Mouse (Mus musculus) liver, postnatal 0 days (tissue): Measurements from ENCODE around the gene Ppp1r27. TPM values are rescaled to one million over a fixed set of nuclear protein-coding genes. Genes with fewer than 3 reads are reported as not detected.

Experiments used
- ATAC-seq: fragments of 200-750 bp; cut with Nextera tagmentation; 2 replicates; pipeline ENCODE4 v1.8.0; 2017; ENCODE audit warnings: mild to moderate bottlenecking, moderate library complexity
- DNase-seq: peaks from one replicate; pipeline ENCODE4 v3.0.0-alpha.2; 2016
- H3K27ac ChIP-seq: fragments of 300-500 bp; sonication (generic); 2 replicates; pipeline ENCODE4 v1.5.1; 2014; ENCODE audit warnings: antibody characterized with exemption, moderate library complexity, mild to moderate bottlenecking, low read depth
- H3K27me3 ChIP-seq: fragments of 300-500 bp; sonication (generic); 2 replicates; pipeline ENCODE4 v1.6.1; 2014; ENCODE audit warnings: low read length, control low read depth, mixed read lengths; ENCODE audit not compliant: insufficient read depth
- H3K36me3 ChIP-seq: fragments of 300-500 bp; sonication (generic); replicated peaks from 2 replicates; pipeline ENCODE4 v1.6.1; 2014; ENCODE audit warnings: mild to moderate bottlenecking, control low read depth, low read length, moderate library complexity, mixed read lengths; ENCODE audit not compliant: insufficient read depth
- H3K4me1 ChIP-seq: fragments of 300-500 bp; sonication (generic); 2 replicates; pipeline ENCODE4 v1.6.1; 2014; ENCODE audit warnings: antibody characterized with exemption, mild to moderate bottlenecking, control low read depth; ENCODE audit not compliant: insufficient read depth
- H3K4me2 ChIP-seq: fragments of 300-500 bp; sonication (generic); 2 replicates; pipeline ENCODE4 v1.6.1; 2014; ENCODE audit warnings: low read depth, mild to moderate bottlenecking, low read length, moderate library complexity, mixed read lengths
- H3K4me3 ChIP-seq: fragments of 300-500 bp; sonication (generic); 2 replicates; pipeline ENCODE4 v1.5.1; 2014; ENCODE audit warnings: low read depth, low read length
- H3K9ac ChIP-seq: fragments of 300-500 bp; sonication (generic); replicated peaks from 2 replicates; pipeline ENCODE4 v1.6.1; 2014; ENCODE audit warnings: mild to moderate bottlenecking, moderate library complexity
- H3K9me3 ChIP-seq: fragments of 300-500 bp; sonication (generic); 2 replicates; pipeline ENCODE4 v1.6.1; 2016; ENCODE audit warnings: mild to moderate bottlenecking, control low read depth, low read length, mixed read lengths
- CTCF ChIP-seq: sonication (generic); IDR thresholded peaks from 2 replicates; pipeline ENCODE4 v1.5.1; 2016; ENCODE audit warnings: antibody characterized with exemption, low read depth
- EP300 ChIP-seq: IDR thresholded peaks from 2 replicates; pipeline ENCODE4 v1.6.1; 2016; ENCODE audit warnings: antibody characterized with exemption, low read depth, mild to moderate bottlenecking
- WGBS: fragments of 180-500 bp; shearing (Covaris S2); extraction: QIAGEN DNeasy Blood & Tissue Kit; methylation state at CpG from one replicate; pipeline ENCODE4 v1.1.7; 2014; ENCODE audit not compliant: insufficient replicate concordance; 5-methylcytosine and 5-hydroxymethylcytosine counted together
- polyA plus RNA-seq: library from polyadenylated mRNA; unstranded; fragments of >200 nt; fragmentation: Nextera tagmentation; extraction: Ambion mirVana; gene quantifications from 2 replicates; pipeline ENCODE4 v1.2.1, GENCODE M21; 2015

Gene Ppp1r27
- polyA plus RNA-seq = 0.19 and 1.5 TPM in 2 replicates

DNA sequence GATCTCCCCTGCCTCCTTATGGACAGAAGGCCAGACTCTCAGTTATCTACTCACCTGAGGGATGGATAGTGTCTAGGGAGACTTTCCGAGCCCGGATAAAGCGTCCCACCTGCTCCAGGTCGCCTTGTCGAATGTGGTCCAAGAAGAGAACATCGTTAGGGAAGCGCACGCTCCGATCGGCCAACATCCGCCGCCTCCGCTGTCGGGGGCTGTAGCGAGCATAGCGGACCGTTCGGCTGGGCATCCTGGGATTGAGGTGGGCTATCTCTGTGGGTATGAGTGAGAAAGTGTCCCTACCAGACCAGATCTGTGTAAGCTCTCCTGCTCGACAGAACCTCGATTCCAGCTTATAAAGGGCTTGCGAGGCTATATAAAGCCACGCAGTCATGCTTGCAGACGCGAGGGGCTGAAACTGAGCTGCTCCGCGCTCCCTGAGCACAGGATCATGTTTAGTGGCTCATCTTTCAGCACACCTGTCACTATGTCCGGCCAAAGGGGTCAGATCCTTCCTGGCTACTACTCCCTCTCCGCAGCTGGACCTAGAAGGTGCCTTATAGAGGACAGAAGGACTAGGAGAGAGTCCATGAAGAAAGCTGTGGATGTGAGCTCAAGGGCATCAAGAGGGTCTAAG is at the start of gene Ppp1r27:
Gene Ppp1r27, minus strand, starts transcription at position 323 of the 631 bp plus-strand sequence.
- Histone ChIP-seq H3K27ac (peak within 1 kb of the TSS; percentile 98; the same call in 1 of the 2 replicates), H3K36me3 (no peaks in the 10 kb centered on the region), H3K27me3 (no peaks in the 10 kb centered on the region), H3K4me2 (peak within 1 kb of the TSS; percentile 97), H3K9ac (peak within 1 kb of the TSS; percentile 93), H3K4me1 (peaks cover 38% of the 10 kb centered on the region), H3K9me3 (no peaks in the 10 kb centered on the region), H3K4me3 (peak within 1 kb of the TSS; percentile 88)
- 93% methylated on average over 28 of the region's 28 CpGs for WGBS
- ATAC-seq = no peak
- TF ChIP-seq CTCF (no peak), EP300 (no peak)
- DNase-seq = no peak

GRCm38 (mm10) chr11:120600716-120601115 is 49.8 kb upstream of the Ppp1r27 start:
- H3K9me3 ChIP-seq = no peaks in the 10 kb centered on the region
- ATAC-seq (no peak), DNase-seq (no peak)
- no peak overlapping the region for H3K27ac ChIP-seq
- no peak overlapping the region for H3K4me2 ChIP-seq
- WGBS = 76% methylated on average over 3 of the region's 3 CpGs
- no peak for TF ChIP-seq EP300
- TF ChIP-seq CTCF = no peak
- H3K4me1 ChIP-seq = peaks cover 32% of the 10 kb centered on the region
- no peak overlapping the region for H3K9ac ChIP-seq
- H3K36me3 ChIP-seq = peaks cover 37% of the 10 kb centered on the region
- H3K4me3 ChIP-seq = no peak overlapping the region
- no peaks in the 10 kb centered on the region for H3K27me3 ChIP-seq

DNA sequence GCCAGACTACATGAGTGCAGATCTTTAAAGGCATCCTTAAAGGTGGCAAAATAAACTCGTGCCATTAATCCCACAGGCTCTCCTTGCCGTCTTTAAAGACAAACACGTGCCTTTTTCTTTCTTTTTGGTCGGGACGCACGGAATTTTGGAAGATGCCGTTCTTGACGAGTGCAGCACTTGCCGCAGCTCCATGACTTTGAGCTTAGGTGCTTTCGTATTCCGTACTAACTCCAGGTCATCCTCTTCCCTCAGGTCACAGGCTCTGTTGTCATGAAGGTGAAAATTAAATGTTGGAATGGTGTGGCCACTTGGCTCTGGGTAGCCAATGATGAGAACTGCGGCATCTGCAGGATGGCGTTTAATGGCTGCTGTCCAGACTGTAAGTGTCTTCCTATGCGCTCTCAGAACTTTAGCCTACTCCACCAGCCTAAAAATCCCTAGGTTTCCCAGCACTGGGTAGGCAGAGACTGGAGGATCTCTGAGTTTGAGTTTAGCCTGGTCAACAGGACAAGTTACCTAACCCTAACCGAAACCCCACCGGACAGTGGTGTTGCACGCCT is 48.1 kb upstream of the Ppp1r27 start:
- Histone ChIP-seq H3K4me3 (peak overlapping the region; percentile 93), H3K9me3 (no peaks in the 10 kb centered on the region), H3K27ac (peak overlapping the region; percentile 95), H3K36me3 (peaks cover 40% of the 10 kb centered on the region), H3K4me1 (peaks cover 32% of the 10 kb centered on the region), H3K4me2 (peak overlapping the region; percentile 82), H3K27me3 (no peaks in the 10 kb centered on the region), H3K9ac (peak overlapping the region; percentile 71)
- no peak for DNase-seq
- TF ChIP-seq CTCF (no peak), EP300 (no peak)
- ATAC-seq = no peak
- WGBS = 41% methylated on average over 17 of the region's 17 CpGs

DNA sequence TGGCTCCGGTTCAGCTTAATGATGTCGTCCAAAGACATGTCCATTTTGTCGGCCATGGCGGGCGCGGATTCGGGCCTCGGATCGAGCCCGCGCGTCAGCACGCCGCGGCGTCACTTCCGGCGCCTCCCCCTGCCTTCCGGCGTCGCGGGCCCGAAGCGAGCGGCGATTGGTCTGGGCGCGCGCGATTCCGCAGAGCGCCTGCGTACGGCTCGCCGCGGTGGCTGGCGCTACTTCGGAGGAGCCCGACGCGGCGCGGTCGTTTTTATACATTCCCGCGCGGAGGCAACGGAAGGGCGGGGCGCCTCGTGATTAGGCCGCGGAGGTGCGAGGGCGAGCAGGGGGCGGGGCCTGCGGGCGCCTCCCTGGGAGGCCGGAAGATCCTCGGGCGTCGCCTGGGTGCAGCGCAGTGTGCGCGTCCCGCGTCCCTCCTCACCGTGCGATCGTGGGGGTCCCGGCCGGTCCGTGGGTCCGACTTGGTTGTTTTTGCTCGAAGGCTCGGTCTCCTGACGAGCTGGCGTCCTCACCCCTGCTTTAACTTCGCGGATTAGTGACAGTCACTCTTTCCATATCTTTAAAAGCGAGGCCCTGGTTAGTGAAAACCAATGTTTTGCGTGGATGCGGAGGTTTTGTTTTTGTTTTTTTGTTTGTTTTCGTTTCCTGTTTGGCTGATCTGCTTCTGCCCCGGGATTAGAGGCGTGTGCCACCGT is 47.5 kb upstream of the Ppp1r27 start, which contains the start of the genes Alyref and Anapc11:
Gene Alyref, minus strand, starts transcription at position 83 of the 707 bp plus-strand sequence.
Gene Anapc11, plus strand, starts transcription at position 139 of the 707 bp plus-strand sequence.
- Histone ChIP-seq H3K27me3 (no peaks in the 10 kb centered on the region), H3K4me3 (peak within 1 kb of the TSS; percentile 93), H3K4me2 (peak within 1 kb of the TSS; percentile 82), H3K9ac (peak within 1 kb of the TSS; percentile 97), H3K36me3 (peaks cover 43% of the 10 kb centered on the region), H3K27ac (peak within 1 kb of the TSS; percentile 95), H3K9me3 (no peaks in the 10 kb centered on the region), H3K4me1 (peaks cover 32% of the 10 kb centered on the region)
- DNase-seq (peak; percentile 97), ATAC-seq (peak; percentile 98)
- WGBS = 1% methylated on average over 59 of the region's 88 CpGs
- TF ChIP-seq CTCF (no peak), EP300 (no peak)

DNA sequence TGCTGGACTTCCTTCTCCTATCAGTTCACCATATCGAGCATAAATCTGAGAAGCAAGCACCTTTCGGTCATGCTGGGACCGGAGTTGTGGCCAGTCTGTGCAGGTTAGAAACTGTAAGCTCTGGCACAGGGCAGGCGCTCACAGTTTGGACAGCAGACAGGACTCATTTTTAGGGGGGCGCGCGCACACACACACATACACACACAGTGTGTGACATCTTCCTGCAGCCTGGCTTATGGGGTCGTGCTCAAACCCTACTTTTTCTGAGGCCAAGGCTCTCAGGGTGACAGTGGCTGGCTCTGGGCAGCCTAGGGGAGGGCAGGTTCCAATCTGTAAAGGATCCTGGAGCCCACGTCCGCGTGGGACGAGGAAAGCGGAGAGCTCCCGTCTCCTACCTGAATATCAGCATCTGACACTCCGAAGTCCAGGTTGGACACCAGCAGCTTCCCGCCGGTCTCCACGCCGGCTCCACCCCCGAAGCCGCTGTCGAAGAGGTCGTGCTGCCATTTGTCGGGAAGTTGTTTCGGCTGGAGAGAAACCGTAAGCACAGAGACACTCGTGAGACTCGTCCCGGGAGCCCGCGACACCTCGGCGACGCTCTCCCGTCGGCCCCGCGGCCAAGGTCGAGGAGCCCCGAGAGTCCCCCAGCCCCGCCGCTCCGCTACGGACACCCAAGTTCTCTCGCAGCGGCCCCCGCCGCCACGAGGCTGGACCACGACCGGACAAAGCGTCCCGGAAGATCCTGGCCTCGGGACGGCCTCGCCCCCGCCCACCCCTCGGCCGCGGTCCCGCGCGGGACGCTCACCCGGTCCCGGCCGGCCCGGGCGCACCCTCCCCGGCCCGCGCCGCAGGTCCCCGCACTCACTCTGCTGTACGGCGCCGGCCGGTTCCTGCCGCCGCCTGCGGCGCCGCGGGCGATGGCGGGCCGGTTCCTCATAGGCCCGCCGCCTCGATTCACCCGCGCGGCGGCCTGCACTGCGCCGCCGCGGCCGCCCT is 46.6 kb upstream of the Ppp1r27 start:
- 4% methylated on average over 73 of the region's 99 CpGs for WGBS
- H3K36me3 ChIP-seq = peaks cover 52% of the 10 kb centered on the region
- no peaks in the 10 kb centered on the region for H3K27me3 ChIP-seq
- peak; percentile 47 for ATAC-seq
- H3K4me3 ChIP-seq = peak overlapping the region; percentile 93
- H3K4me1 ChIP-seq = peaks cover 30% of the 10 kb centered on the region
- no peak for TF ChIP-seq CTCF
- no peak for TF ChIP-seq EP300
- H3K9ac ChIP-seq = peak overlapping the region; percentile 97
- no peaks in the 10 kb centered on the region for H3K9me3 ChIP-seq
- H3K27ac ChIP-seq = peak overlapping the region; percentile 95
- peak; percentile 58 for DNase-seq
- H3K4me2 ChIP-seq = peak overlapping the region; percentile 82
